Mouse (Mus musculus) kidney, adult 2 months (tissue): ENCODE measurements around the gene Lsamp. TPM values are rescaled to one million over a fixed set of nuclear protein-coding genes. Genes with fewer than 3 reads are reported as not detected.

Experiments
- DNase-seq: peaks from one replicate; pipeline ENCODE4 v3.0.0; 2021
- H3K27ac ChIP-seq: fragments of 200-500 bp; 2 replicates; pipeline ENCODE4 v1.5.1; 2012; ENCODE audit warnings: low read depth, low read length, control low read depth, inconsistent platforms; ENCODE audit not compliant: insufficient read depth
- H3K27me3 ChIP-seq: fragments of 200-500 bp; replicated peaks from 2 replicates; pipeline ENCODE4 v1.6.1; 2012; ENCODE audit warnings: mild to moderate bottlenecking, moderate library complexity, low read length, inconsistent platforms; ENCODE audit not compliant: control insufficient read depth, insufficient read depth
- H3K36me3 ChIP-seq: fragments of 200-500 bp; 2 replicates; pipeline ENCODE4 v1.6.1; 2012; ENCODE audit warnings: mild to moderate bottlenecking, moderate library complexity, low read length, inconsistent platforms; ENCODE audit not compliant: control insufficient read depth, insufficient read depth
- H3K4me1 ChIP-seq: fragments of 200-500 bp; 2 replicates; pipeline ENCODE4 v1.6.1; 2011; ENCODE audit warnings: low read length; ENCODE audit not compliant: control insufficient read depth, insufficient read depth
- H3K4me3 ChIP-seq: fragments of 200-500 bp; 2 replicates; pipeline ENCODE4 v1.5.1; 2011; ENCODE audit warnings: mild to moderate bottlenecking, low read depth, low read length, control low read depth; ENCODE audit not compliant: insufficient read depth
- CTCF ChIP-seq: fragments of 200-500 bp; conservative IDR thresholded peaks from 2 replicates; pipeline ENCODE4 v1.5.1; 2011; ENCODE audit warnings: low read depth, mild to moderate bottlenecking, control low read depth, low read length, moderate library complexity, mixed read lengths; ENCODE audit not compliant: insufficient read depth, insufficient read length
- POLR2A ChIP-seq: fragments of 200-500 bp; IDR thresholded peaks from one replicate; pipeline ENCODE4 v1.6.1; 2011; ENCODE audit warnings: low read depth, low read length, control low read depth
- WGBS: fragments of 180-500 bp; shearing (Covaris S2); methylation state at CpG from one replicate; pipeline ENCODE4 v1.1.7; 2018; 5-methylcytosine and 5-hydroxymethylcytosine counted together
- polyA plus RNA-seq: library from polyadenylated mRNA; depleted of rRNA; stranded (reverse); fragments of >200 nt; gene quantifications from 2 replicates; pipeline ENCODE4 v1.2.3, GENCODE M21; 2012

Gene Lsamp
- polyA plus RNA-seq, 1 experiment = 0.38 TPM

DNA sequence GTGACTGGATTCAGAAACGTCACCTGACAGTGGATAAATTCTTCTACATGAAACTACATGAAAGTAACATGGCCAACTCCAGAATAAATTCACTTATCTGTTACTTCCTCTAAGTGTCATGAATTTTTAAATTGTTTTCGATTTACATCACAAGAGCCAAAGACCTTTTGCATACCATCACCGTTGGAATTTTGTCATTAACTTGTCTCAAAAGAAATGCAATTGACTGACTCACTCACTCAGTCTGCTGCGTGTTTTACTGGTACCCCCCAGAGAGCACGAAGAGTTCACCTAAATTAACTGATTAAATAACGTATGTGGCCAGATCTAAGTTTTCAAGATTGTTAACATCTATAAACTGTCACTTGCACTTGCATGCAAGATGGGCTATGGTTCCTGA, 672.7 kb downstream of the Lsamp start:
- DNase-seq = no peak
- Histone ChIP-seq H3K36me3 (no peaks in the 10 kb centered on the region), H3K27ac (no peak overlapping the region), H3K4me1 (no peaks in the 10 kb centered on the region), H3K4me3 (no peak overlapping the region), H3K27me3 (no peaks in the 10 kb centered on the region)
- 41% methylated on average over 6 of the region's 6 CpGs for WGBS
- TF ChIP-seq POLR2A = no peak
- TF ChIP-seq CTCF = no peak

DNA sequence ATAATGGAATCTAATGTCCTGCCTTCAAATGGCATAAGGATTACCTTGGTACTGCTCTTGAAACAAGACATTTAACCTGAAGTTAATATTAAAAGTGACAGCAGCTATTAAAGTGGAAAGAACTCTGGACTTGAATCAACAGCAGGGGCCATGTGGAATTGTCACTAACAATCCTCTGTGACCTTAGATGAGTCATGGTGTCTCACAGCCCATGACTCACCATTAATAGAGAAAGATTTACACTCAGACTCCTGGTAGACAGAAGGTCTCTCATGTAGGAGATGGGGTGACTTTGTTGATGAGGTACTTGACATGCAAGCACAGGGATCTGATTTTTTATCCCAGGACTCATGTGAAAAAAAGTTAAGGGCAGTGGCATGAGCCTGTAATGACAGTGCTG, 701.4 kb downstream of the Lsamp start:
- H3K4me1 ChIP-seq = no peaks in the 10 kb centered on the region
- H3K27ac ChIP-seq = no peak overlapping the region
- H3K4me3 ChIP-seq = no peak overlapping the region
- no peak for TF ChIP-seq POLR2A
- no peak for DNase-seq
- H3K27me3 ChIP-seq = no peaks in the 10 kb centered on the region
- no peaks in the 10 kb centered on the region for H3K36me3 ChIP-seq

DNA sequence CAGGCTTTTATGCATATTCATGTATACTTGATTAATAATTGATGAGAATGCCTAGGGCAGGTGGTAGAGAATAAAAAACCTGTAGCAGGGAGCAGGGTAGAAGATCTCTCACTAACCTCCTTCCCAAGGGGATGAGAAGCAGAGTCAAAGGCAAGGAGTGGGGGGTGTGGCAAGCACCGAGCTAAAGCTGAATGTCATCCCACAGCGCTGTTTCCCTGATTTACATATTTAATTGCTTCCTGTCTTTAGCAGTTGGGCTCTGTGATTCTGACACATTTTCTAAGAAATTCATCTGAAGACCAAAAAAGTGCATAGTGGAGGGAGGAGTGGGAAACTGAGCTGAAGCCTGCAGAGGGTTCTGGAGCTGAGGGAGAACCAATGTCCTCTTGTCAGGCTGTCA, 708.1 kb downstream of the Lsamp start:
- H3K4me1 ChIP-seq = no peaks in the 10 kb centered on the region
- H3K27me3 ChIP-seq = no peaks in the 10 kb centered on the region
- TF ChIP-seq POLR2A = no peak
- TF ChIP-seq CTCF = no peak
- no peak overlapping the region for H3K4me3 ChIP-seq
- no peak overlapping the region for H3K27ac ChIP-seq
- no peak for DNase-seq
- 9% methylated on average over 2 of the region's 2 CpGs for WGBS
- no peaks in the 10 kb centered on the region for H3K36me3 ChIP-seq

DNA sequence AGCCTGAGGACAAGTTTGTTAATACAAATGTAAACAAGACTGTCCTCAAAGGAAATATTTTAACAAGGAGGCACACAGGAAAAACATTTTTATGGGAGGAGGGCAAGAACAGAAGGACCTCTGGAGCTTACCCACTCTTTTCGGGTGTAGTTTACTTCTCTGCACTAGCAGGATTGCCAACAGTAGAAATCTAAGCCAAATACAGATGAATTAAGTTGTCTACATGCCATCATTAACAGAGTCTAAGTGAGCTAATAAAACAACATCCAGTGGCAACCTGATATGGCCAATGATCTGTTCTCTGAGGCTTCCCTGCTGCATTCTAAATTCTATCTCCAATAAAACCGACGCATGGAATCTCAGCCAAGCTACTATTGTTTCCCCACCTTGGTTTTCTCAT, 713.1 kb downstream of the Lsamp start:
- Histone ChIP-seq H3K27me3 (no peaks in the 10 kb centered on the region), H3K4me1 (no peaks in the 10 kb centered on the region), H3K36me3 (no peaks in the 10 kb centered on the region), H3K4me3 (no peak overlapping the region), H3K27ac (no peak overlapping the region)
- 51% methylated on average over 3 of the region's 3 CpGs for WGBS
- DNase-seq = no peak
- TF ChIP-seq CTCF = no peak
- no peak for TF ChIP-seq POLR2A

DNA sequence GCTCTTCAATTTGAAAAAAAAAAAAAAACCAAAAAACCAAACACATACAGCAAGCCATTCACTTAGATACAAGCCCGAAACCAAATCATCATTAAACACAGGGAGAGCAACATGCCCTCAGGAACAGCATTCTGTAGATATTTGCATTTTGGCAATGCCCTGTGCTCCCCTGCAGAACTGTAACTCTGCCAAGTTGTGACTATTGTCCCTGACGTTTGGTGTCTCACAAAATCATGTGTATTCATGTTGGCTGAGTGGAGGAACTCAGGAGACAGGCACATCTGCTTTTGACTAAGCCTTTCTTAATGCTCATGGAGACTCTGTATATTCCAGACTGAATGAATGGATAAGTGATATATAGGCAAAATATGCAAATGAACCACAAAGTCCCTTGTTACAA, 724.4 kb downstream of the Lsamp start:
- H3K4me3 ChIP-seq = no peak overlapping the region
- no peaks in the 10 kb centered on the region for H3K4me1 ChIP-seq
- no peak for DNase-seq
- H3K36me3 ChIP-seq = no peaks in the 10 kb centered on the region
- no peak for TF ChIP-seq POLR2A
- no peak for TF ChIP-seq CTCF
- H3K27me3 ChIP-seq = no peaks in the 10 kb centered on the region
- H3K27ac ChIP-seq = no peak overlapping the region
- WGBS = 44% methylated on average over 2 of the region's 2 CpGs

DNA sequence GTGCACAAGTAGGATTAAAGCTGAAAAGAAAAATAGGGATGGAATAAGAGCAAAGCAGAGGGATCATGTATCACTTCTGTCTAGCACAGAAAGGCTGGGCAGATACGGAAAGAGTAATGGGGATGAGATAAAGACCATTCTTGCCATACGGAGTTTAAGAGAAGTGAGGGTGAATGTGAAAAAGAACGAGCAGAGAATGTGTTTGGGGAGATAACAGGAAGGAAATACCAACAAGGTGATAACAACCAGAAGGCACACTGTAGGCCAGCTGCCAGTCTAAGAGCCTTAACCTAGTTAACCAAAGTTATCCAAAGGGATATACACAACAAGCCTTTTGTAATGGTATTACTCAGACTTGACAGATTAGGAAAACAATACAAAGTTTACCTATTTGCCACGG, 725.4 kb downstream of the Lsamp start:
- Histone ChIP-seq H3K27ac (no peak overlapping the region), H3K4me3 (no peak overlapping the region), H3K27me3 (no peaks in the 10 kb centered on the region), H3K36me3 (no peaks in the 10 kb centered on the region), H3K4me1 (no peaks in the 10 kb centered on the region)
- 45% methylated on average over 4 of the region's 4 CpGs for WGBS
- TF ChIP-seq POLR2A (no peak), CTCF (no peak)
- no peak for DNase-seq

DNA sequence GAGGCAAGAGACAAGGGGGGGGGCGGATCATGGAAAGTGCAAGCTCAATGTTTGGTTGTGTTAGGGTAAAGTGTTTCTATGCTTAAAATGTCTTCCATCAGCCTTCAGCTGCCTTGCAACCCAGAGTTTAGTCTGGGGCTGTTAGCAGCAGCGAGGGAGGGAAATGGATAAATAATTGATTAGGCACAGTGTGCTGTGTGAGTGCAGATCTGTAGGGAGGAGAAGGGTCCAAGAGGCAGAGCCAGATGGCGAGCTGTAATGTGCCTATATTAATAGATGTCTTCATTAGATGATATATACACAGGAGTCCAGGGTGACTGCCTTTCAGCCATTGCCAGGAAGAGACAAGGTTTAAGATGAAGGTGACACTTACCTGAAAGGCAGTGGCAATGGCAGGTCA, 725.9 kb downstream of the Lsamp start:
- H3K4me3 ChIP-seq = no peak overlapping the region
- 75% methylated on average over 3 of the region's 3 CpGs for WGBS
- DNase-seq = no peak
- TF ChIP-seq POLR2A (no peak), CTCF (no peak)
- no peaks in the 10 kb centered on the region for H3K36me3 ChIP-seq
- no peak overlapping the region for H3K27ac ChIP-seq
- H3K27me3 ChIP-seq = no peaks in the 10 kb centered on the region
- no peaks in the 10 kb centered on the region for H3K4me1 ChIP-seq

DNA sequence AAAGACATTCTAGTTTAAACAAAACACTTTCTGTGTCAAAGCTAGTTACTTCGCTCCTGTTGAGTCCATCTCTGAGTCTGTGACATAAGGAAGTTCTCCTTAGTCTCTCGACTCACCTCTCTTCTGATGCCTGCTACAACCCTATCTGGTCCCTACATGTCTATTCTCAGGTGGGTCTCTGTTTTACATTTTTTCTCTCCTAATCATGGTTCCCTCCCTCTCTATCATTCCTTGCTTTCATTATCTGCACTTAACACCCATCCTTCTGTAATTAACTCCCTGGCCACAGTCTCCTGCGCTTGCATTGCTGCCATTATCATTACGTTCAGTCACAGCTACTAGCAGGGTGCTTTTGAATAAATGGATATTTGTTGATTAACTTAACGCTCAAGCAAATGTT, 726.3 kb downstream of the Lsamp start:
- WGBS = 85% methylated on average over 5 of the region's 5 CpGs
- no peak for DNase-seq
- Histone ChIP-seq H3K27me3 (no peaks in the 10 kb centered on the region), H3K27ac (no peak overlapping the region), H3K4me1 (no peaks in the 10 kb centered on the region), H3K4me3 (no peak overlapping the region), H3K36me3 (no peaks in the 10 kb centered on the region)
- TF ChIP-seq CTCF (no peak), POLR2A (no peak)
